Comparison of ENCODE assay signal across 14 mouse cellular contexts in genomic region chr6:112510346-112510745, GRCm38 (mm10). TPM values are rescaled to one million over a fixed set of nuclear protein-coding genes. Genes with fewer than 3 reads are reported as not detected.
DNase-seq lines count a peak whose midpoint lies in the region; ATAC-seq and TF ChIP-seq lines count a peak whose summit lies in the region.
"Had no signal": no experiment of that assay in that cellular context is flagged by ENCODE, and none has a peak within 500 bp of the region (broad histone marks: within the 10 kb centered on the region; RNA-seq: fewer than 3 reads in every experiment).

No protein-coding gene starts in this region.

- TF ChIP-seq POLR2A in olfactory bulb, adult 2 months (IDR thresholded peaks at IDR 0.05; ENCODE audit: insufficient read depth, low read depth, low read length), result no peak

- H3K4me3 ChIP-seq in forebrain, embryonic 10.5 days, result no peak overlapping the region
- no peak overlapping the region for H3K4me3 ChIP-seq in forebrain, embryonic 12.5 days (replicated peaks)
- no peak overlapping the region for H3K4me3 ChIP-seq in neural tube, embryonic 12.5 days
- no peak overlapping the region for H3K4me3 ChIP-seq in hindbrain, postnatal 0 days (ENCODE audit: low read length)
- no peak overlapping the region for H3K4me3 ChIP-seq in olfactory bulb, adult 2 months (ENCODE audit: insufficient read depth, low read depth, low read length)

- TF ChIP-seq CTCF in hindbrain, postnatal 0 days (IDR thresholded peaks at IDR 0.05; ENCODE audit: low read depth), result no peak
- no peak for TF ChIP-seq CTCF in olfactory bulb, adult 2 months (IDR thresholded peaks at IDR 0.05; ENCODE audit: insufficient read depth, low read depth, low read length)

- peaks cover 33% of the 10 kb centered on the region for H3K4me1 ChIP-seq in forebrain, embryonic 10.5 days
- peaks cover 9% of the 10 kb centered on the region for H3K4me1 ChIP-seq in forebrain, embryonic 12.5 days
- H3K4me1 ChIP-seq in neural tube, embryonic 12.5 days, result no peaks in the 10 kb centered on the region
- no peaks in the 10 kb centered on the region for H3K4me1 ChIP-seq in hindbrain, postnatal 0 days (ENCODE audit: insufficient read depth, low read length)
- H3K4me1 ChIP-seq in olfactory bulb, adult 2 months (ENCODE audit: control insufficient read depth, insufficient read depth, low read length), result peaks cover 6% of the 10 kb centered on the region

- peak; percentile 50 for DNase-seq in forebrain, embryonic 10.5 days (ENCODE audit: extremely low spot score, low spot score)
- no peak for DNase-seq in neural tube, embryonic 10.5 days (ENCODE audit: extremely low spot score, low spot score)
- DNase-seq in hindbrain, postnatal 0 days (ENCODE audit: low spot score), result peak; percentile 75
- no peak for DNase-seq in adipocyte (ENCODE audit: low spot score)
- DNase-seq: B cell, adult 2 months; lung, postnatal 36 days; thymus, adult 2 months had no signal

- no peak overlapping the region for H3K4me2 ChIP-seq in forebrain, embryonic 12.5 days
- H3K4me2 ChIP-seq in neural tube, embryonic 12.5 days (replicated peaks), result no peak overlapping the region
- 0 out of 2 replicates have a peak overlapping the region, but pooled peaks have one; percentile 5 for H3K4me2 ChIP-seq in hindbrain, postnatal 0 days (ENCODE audit: low read depth, low read length)

- no peak for ATAC-seq in forebrain, embryonic 12.5 days (ENCODE audit: low FRiP score)
- ATAC-seq in neural tube, embryonic 12.5 days (ENCODE audit: low FRiP score, low read depth), result 0 out of 2 replicates have a peak, but pooled peaks have one; percentile 41
- ATAC-seq in hindbrain, postnatal 0 days, result peak; percentile 84
- ATAC-seq in erythroid progenitor cell, adult 5-6 weeks (replicated peaks; ENCODE audit: low FRiP score, poor library complexity, severe bottlenecking), result no peak

- no peak overlapping the region for H3K9ac ChIP-seq in forebrain, embryonic 12.5 days
- no peak overlapping the region for H3K9ac ChIP-seq in neural tube, embryonic 12.5 days
- H3K9ac ChIP-seq in hindbrain, postnatal 0 days (replicated peaks; ENCODE audit: low read length), result no peak overlapping the region
- H3K9ac ChIP-seq: liver, embryonic 14.5 days had no signal

- no peaks in the 10 kb centered on the region for H3K36me3 ChIP-seq in forebrain, embryonic 10.5 days (replicated peaks)
- no peaks in the 10 kb centered on the region for H3K36me3 ChIP-seq in forebrain, embryonic 12.5 days (replicated peaks)
- H3K36me3 ChIP-seq in neural tube, embryonic 12.5 days, result no peaks in the 10 kb centered on the region
- H3K36me3 ChIP-seq in hindbrain, postnatal 0 days (ENCODE audit: insufficient read depth, low read length), result no peaks in the 10 kb centered on the region

- peak overlapping the region; percentile 62; the same call in 1 of the 2 replicates for H3K27ac ChIP-seq in forebrain, embryonic 10.5 days
- no peak overlapping the region for H3K27ac ChIP-seq in forebrain, embryonic 12.5 days
- no peak overlapping the region for H3K27ac ChIP-seq in neural tube, embryonic 12.5 days
- H3K27ac ChIP-seq in hindbrain, postnatal 0 days, result no peak overlapping the region
- peak overlapping the region; percentile 48 for H3K27ac ChIP-seq in olfactory bulb, adult 2 months (ENCODE audit: insufficient read depth, low read depth, low read length)
- H3K27ac ChIP-seq: liver, embryonic 14.5 days had no signal

- no peaks in the 10 kb centered on the region for H3K9me3 ChIP-seq in forebrain, embryonic 10.5 days
- H3K9me3 ChIP-seq in forebrain, embryonic 12.5 days, result no peaks in the 10 kb centered on the region
- H3K9me3 ChIP-seq in neural tube, embryonic 12.5 days, result no peaks in the 10 kb centered on the region
- H3K9me3 ChIP-seq in hindbrain, postnatal 0 days (ENCODE audit: low read length), result no peaks in the 10 kb centered on the region

- WGBS in forebrain, embryonic 10.5 days, result 8% methylated on average over 4 of the region's 4 CpGs
- 7% methylated on average over 4 of the region's 4 CpGs for WGBS in forebrain, embryonic 12.5 days
- 11% methylated on average over 4 of the region's 4 CpGs for WGBS in neural tube, embryonic 12.5 days
- WGBS in hindbrain, postnatal 0 days, result 11% methylated on average over 4 of the region's 4 CpGs
- WGBS in olfactory bulb, adult 2 months, result 23% methylated on average over 4 of the region's 4 CpGs

- peaks cover 56% of the 10 kb centered on the region for H3K27me3 ChIP-seq in forebrain, embryonic 10.5 days (ENCODE audit: poor library complexity, severe bottlenecking)
- no peaks in the 10 kb centered on the region for H3K27me3 ChIP-seq in forebrain, embryonic 12.5 days
- peaks cover 29% of the 10 kb centered on the region for H3K27me3 ChIP-seq in neural tube, embryonic 12.5 days (replicated peaks)
- 0 out of 2 replicates have a peak, but pooled peaks cover 4% of the 10 kb centered on the region for H3K27me3 ChIP-seq in hindbrain, postnatal 0 days (ENCODE audit: insufficient read depth, low read length)

RNA-seq across cellular contexts. Expression of gene Oxtr, which starts 20.6 kb away (rescaled TPM):
- 0.06 and 0.12 TPM in 2 replicates for polyA plus RNA-seq in forebrain, embryonic 10.5 days (2016; fragmentation: Nextera tagmentation; extraction: Ambion mirVana)
- 0.23 and 0.26 TPM in 2 replicates for polyA plus RNA-seq in forebrain, embryonic 12.5 days (2016; fragmentation: Nextera tagmentation; extraction: Ambion mirVana)
- polyA plus RNA-seq in neural tube, embryonic 12.5 days (2016; fragmentation: Nextera tagmentation; extraction: Ambion mirVana), result 0.36 and 0.85 TPM in 2 replicates
- 5.2 and 8.4 TPM in 2 replicates for total RNA-seq in hindbrain, postnatal 0 days (2014; rRNA removed)
- polyA plus RNA-seq in hindbrain, postnatal 0 days (2015; fragmentation: Nextera tagmentation; extraction: Ambion mirVana), result 2.2 and 2.7 TPM in 2 replicates
- polyA plus RNA-seq in olfactory bulb, adult 2 months (2012; ENCODE audit: insufficient read depth, insufficient read length, low replicate concordance, missing spikeins), result not detected in 2 replicates
- not detected in 2 replicates for total RNA-seq in erythroid progenitor cell, adult 5-6 weeks (2015; ENCODE audit: low replicate concordance)
- 0.39 TPM in 1 of 2 replicates, not detected in the other for total RNA-seq in erythroid progenitor cell, adult 5-6 weeks (2017; ENCODE audit: low replicate concordance)
- total RNA-seq: MEL had no signal

RNA-seq across cellular contexts. Expression of gene Cav3, which starts 51.0 kb away (rescaled TPM):
- not detected in 2 replicates for polyA plus RNA-seq in forebrain, embryonic 10.5 days (2016; fragmentation: Nextera tagmentation; extraction: Ambion mirVana)
- polyA plus RNA-seq in forebrain, embryonic 12.5 days (2016; fragmentation: Nextera tagmentation; extraction: Ambion mirVana), result 0.22 TPM in 1 of 2 replicates, not detected in the other
- polyA plus RNA-seq in neural tube, embryonic 12.5 days (2016; fragmentation: Nextera tagmentation; extraction: Ambion mirVana), result 1.0 TPM in 2 replicates
- not detected in 2 replicates for total RNA-seq in hindbrain, postnatal 0 days (2014; rRNA removed)
- 0.16 TPM in 1 of 2 replicates, not detected in the other for polyA plus RNA-seq in hindbrain, postnatal 0 days (2015; fragmentation: Nextera tagmentation; extraction: Ambion mirVana)
- polyA plus RNA-seq in olfactory bulb, adult 2 months (2012; ENCODE audit: insufficient read depth, insufficient read length, low replicate concordance, missing spikeins), result not detected in 2 replicates
- total RNA-seq in erythroid progenitor cell, adult 5-6 weeks (2015; ENCODE audit: low replicate concordance), result not detected in 2 replicates
- total RNA-seq in erythroid progenitor cell, adult 5-6 weeks (2017; ENCODE audit: low replicate concordance), result not detected in 2 replicates
- total RNA-seq: adrenal gland, adult 18-20 months; MEL had no signal
- polyA plus RNA-seq: liver, embryonic 14.5 days had no signal

Comparison
In these comparisons a context has a peak if more than half of its experiments do, and no peak if none do; other contexts are left out.
1. H3K27ac ChIP-seq: peak in forebrain, embryonic 10.5 days (single experiment) and olfactory bulb, adult 2 months (single experiment); none in forebrain, embryonic 12.5 days (single experiment), neural tube, embryonic 12.5 days (single experiment) and hindbrain, postnatal 0 days (single experiment).
2. DNase-seq: peak in forebrain, embryonic 10.5 days (single experiment) and hindbrain, postnatal 0 days (single experiment); none in neural tube, embryonic 10.5 days (single experiment) and adipocyte (single experiment).
3. ATAC-seq: peak in neural tube, embryonic 12.5 days (single experiment) and hindbrain, postnatal 0 days (single experiment); none in forebrain, embryonic 12.5 days (single experiment) and erythroid progenitor cell, adult 5-6 weeks (single experiment).